Mouse (Mus musculus) left cerebral cortex, adult 18-20 months (tissue): ENCODE measurements around the gene Polm. TPM values are rescaled to one million over a fixed set of nuclear protein-coding genes. Genes with fewer than 3 reads are reported as not detected.

Experiments
- DNase-seq, 2 experiments: peaks; one replicate each; pipeline ENCODE4 v3.0.0; 2021 to 2022; ENCODE audit warnings: low spot score in 2 of 2, mixed read lengths in 1 of 2
- total RNA-seq, 2 experiments: library from RNA; stranded (reverse); gene quantifications; 2 replicates each; pipeline ENCODE4 v1.2.3; 2021

The Polm gene
- total RNA-seq, 2 experiments from 2014 or later: 8.2 to 11.4 TPM

DNA sequence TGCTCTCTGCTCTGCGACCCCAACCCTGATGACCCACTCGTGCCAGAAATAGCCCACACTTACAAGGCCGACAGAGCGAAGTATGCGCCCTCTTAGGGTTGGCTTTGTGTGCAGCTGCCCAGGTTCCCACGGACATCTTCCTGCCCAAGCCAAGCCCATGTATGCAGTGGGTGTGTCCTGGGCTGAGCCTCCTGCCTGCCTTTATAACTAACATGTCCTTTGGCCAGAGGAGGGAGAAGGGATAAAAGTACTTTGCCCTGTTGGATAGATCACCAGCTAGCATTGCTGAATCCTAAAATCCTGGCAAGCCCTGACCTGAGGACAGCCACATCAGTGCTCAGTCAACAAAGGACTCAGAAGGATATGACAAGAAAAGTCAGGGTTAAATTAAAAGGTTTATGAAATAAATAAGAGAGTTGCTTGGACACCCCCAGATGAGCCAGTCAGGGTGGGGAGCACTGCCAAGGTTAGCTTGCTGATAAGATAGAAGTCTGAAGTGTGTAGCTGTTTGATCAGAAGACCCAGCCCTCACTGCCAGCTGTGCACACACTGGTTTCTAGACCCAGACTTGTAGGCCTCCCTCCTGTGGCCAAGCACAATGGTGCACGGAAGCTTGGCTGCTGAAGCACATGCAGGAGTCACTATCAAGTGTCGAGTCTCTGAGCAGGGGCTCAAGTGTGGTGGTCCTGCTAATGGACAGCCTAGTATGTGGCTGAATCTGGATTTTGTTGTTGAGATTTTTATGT, 55.4 kb downstream of the Polm start:
- no peak for DNase-seq

DNA sequence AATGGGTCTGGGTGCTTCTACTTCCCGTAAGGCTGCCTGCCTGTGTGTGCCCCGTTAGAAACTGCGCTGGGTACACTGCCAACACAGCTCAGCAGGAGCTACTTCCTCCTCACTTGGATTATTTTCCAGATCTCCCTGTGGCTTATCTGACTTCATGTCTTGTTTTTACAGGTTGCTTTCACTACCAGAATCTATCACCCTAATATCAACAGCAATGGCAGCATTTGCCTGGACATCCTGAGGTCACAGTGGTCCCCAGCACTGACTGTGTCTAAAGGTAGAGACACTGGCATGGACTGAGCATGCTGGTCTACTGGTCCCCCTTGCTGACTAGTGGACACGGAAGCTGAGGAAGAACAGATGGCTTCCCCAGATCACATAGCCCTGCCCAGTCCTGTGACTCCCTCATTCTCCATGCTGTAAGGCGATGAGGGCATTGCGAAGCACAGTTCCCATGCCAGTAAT, 57.7 kb downstream of the Polm start:
- DNase-seq: no peak

GRCm38 (mm10) chr11:5778481-5778880, 59.3 kb downstream of the Polm start:
- no peak for DNase-seq

Other genes with a start within 250 kb of the Polm start
- gene Mrps24, start 122.3 kb downstream of the Polm start, total RNA-seq: 10 to 100 TPM; 65.5 to 65.9 TPM
- gene Urgcp, start 75.6 kb downstream of the Polm start, total RNA-seq: 10 to 100 TPM; 64.2 to 78.5 TPM
- 10 to 100 TPM; 69.0 to 70.5 TPM for gene Dbnl, start 49.5 kb downstream of the Polm start, total RNA-seq
- 1 to 10 TPM; 6.2 to 7.1 TPM for gene Pgam2, start 34.3 kb downstream of the Polm start, total RNA-seq
- gene Aebp1, start 23.9 kb upstream of the Polm start, total RNA-seq: 10 to 100 TPM; 21.4 to 23.5 TPM
- 10 to 100 TPM; 27.1 to 29.0 TPM for gene Pold2, start 40.3 kb upstream of the Polm start, total RNA-seq
- gene Myl7, start 60.8 kb upstream of the Polm start, total RNA-seq: not detected
- 1 to 10 TPM in 1 of 2 experiments, under 1 TPM in 1; 0.44 to 1.2 TPM for gene Gck, start 112.1 kb upstream of the Polm start, total RNA-seq
- 10 to 100 TPM; 78.9 to 79.3 TPM for gene Ykt6, start 117.7 kb upstream of the Polm start, total RNA-seq
- gene Camk2b, start 228.3 kb upstream of the Polm start, total RNA-seq: 100 to 1,000 TPM; 618 to 648 TPM